Mouse (Mus musculus): Measurements from ENCODE around the gene Nipal3. TPM values are rescaled to one million over a fixed set of nuclear protein-coding genes. Genes with fewer than 3 reads are reported as not detected.

Nipal3 gene
- polyA plus RNA-seq (2012; rRNA removed) = 15.6 and 16.8 TPM in 2 replicates

GRCm38 (mm10) chr4:135494521-135495396, at the start of gene Nipal3, which contains the start of gene Stpg1:
TSS of gene Nipal3 (minus strand) at chr4:135495038.
TSS of gene Stpg1 (plus strand) at chr4:135494790.

GRCm38 (mm10) chr4:135433443-135434394, 61.1 kb downstream of the Nipal3 start, which contains the start of gene Rcan3:
TSS of gene Rcan3 (minus strand) at chr4:135433853.

GRCm38 (mm10) chr4:135397991-135398390, 96.8 kb downstream of the Nipal3 start, which contains the start of gene Ncmap:
TSS of gene Ncmap (minus strand) at chr4:135398227.

Other genes starting within 250 kb of the Nipal3 start
- 56.4 and 62.9 TPM in 2 replicates for gene Clic4, start 222.2 kb downstream of the Nipal3 start, polyA plus RNA-seq (2012; rRNA removed)
- gene Srrm1, start 141.7 kb downstream of the Nipal3 start, polyA plus RNA-seq (2012; rRNA removed) = 137 and 159 TPM in 2 replicates
- 0.81 and 6.2 TPM in 2 replicates for gene Ncmap, start 96.8 kb downstream of the Nipal3 start, polyA plus RNA-seq (2012; rRNA removed)
- 28.9 and 30.6 TPM in 2 replicates for gene Rcan3, start 61.2 kb downstream of the Nipal3 start, polyA plus RNA-seq (2012; rRNA removed)
- gene Stpg1, start 248 bp downstream of the Nipal3 start, polyA plus RNA-seq (2012; rRNA removed) = 0.25 and 0.44 TPM in 2 replicates
- gene Grhl3, start 78.6 kb upstream of the Nipal3 start, polyA plus RNA-seq (2012; rRNA removed) = 0.66 and 2.8 TPM in 2 replicates
- 0.37 and 1.0 TPM in 2 replicates for gene Ifnlr1, start 191.2 kb upstream of the Nipal3 start, polyA plus RNA-seq (2012; rRNA removed)
- 0.07 and 0.21 TPM in 2 replicates for gene Il22ra1, start 233.1 kb upstream of the Nipal3 start, polyA plus RNA-seq (2012; rRNA removed)

Data from central nervous system, embryonic 14 days (tissue).